Comparison of ENCODE assay signal across 28 mouse cellular contexts in genomic region chr4:36131341-36131740, GRCm38 (mm10).
"Had no signal": no experiment of that assay in that cellular context is flagged by ENCODE, and none has a peak within 500 bp of the region (broad histone marks: within the 10 kb centered on the region; RNA-seq: fewer than 3 reads in every experiment).

No protein-coding gene starts in this region.

- DNase-seq: cerebellum, adult 2 months; cerebellum, adult 8-10 months; cerebellum, adult 9-10 months; cerebellum, adult 9-11 months; cerebellum, postnatal 10 days; cerebellum, postnatal 14 days; cerebellum, postnatal 25 days; cerebellum, postnatal 36 days; embryo, embryonic 11 days; forebrain, postnatal 0 days; gastrocnemius, adult 2 months; gastrocnemius, postnatal 10 days; gastrocnemius, postnatal 14 days; gastrocnemius, postnatal 25 days; gastrocnemius, postnatal 36 days; heart, adult 11 months; heart, adult 18-20 months had no signal

- H3K27me3 ChIP-seq: embryonic facial prominence, embryonic 12.5 days; embryonic facial prominence, embryonic 13.5 days; embryonic facial prominence, embryonic 15.5 days; forebrain, embryonic 12.5 days; forebrain, embryonic 13.5 days; forebrain, embryonic 15.5 days had no signal

- H3K9me3 ChIP-seq: embryonic facial prominence, embryonic 10.5 days; embryonic facial prominence, embryonic 12.5 days; embryonic facial prominence, embryonic 13.5 days; embryonic facial prominence, embryonic 15.5 days; forebrain, embryonic 10.5 days; forebrain, embryonic 12.5 days; forebrain, embryonic 13.5 days; forebrain, embryonic 15.5 days had no signal

- H3K4me2 ChIP-seq: embryonic facial prominence, embryonic 12.5 days; embryonic facial prominence, embryonic 13.5 days; embryonic facial prominence, embryonic 15.5 days; forebrain, embryonic 12.5 days; forebrain, embryonic 13.5 days; forebrain, embryonic 15.5 days had no signal

- H3K9ac ChIP-seq: embryonic facial prominence, embryonic 12.5 days; embryonic facial prominence, embryonic 13.5 days; embryonic facial prominence, embryonic 15.5 days; forebrain, embryonic 12.5 days; forebrain, embryonic 13.5 days; forebrain, embryonic 15.5 days; forebrain, postnatal 0 days had no signal

- ATAC-seq: forebrain, embryonic 13.5 days; forebrain, embryonic 14.5 days; forebrain, embryonic 15.5 days; forebrain, embryonic 16.5 days; forebrain, postnatal 0 days had no signal

- H3K36me3 ChIP-seq: embryonic facial prominence, embryonic 10.5 days; embryonic facial prominence, embryonic 12.5 days; embryonic facial prominence, embryonic 13.5 days; embryonic facial prominence, embryonic 15.5 days; forebrain, embryonic 10.5 days; forebrain, embryonic 12.5 days; forebrain, embryonic 15.5 days had no signal

- H3K4me3 ChIP-seq: embryonic facial prominence, embryonic 10.5 days; embryonic facial prominence, embryonic 12.5 days; embryonic facial prominence, embryonic 13.5 days; embryonic facial prominence, embryonic 15.5 days; erythroblast, embryonic 14.5 days; forebrain, embryonic 10.5 days; forebrain, embryonic 12.5 days; forebrain, embryonic 13.5 days; forebrain, embryonic 15.5 days; gastrocnemius, adult 2 months had no signal

- H3K27ac ChIP-seq: embryonic facial prominence, embryonic 10.5 days; embryonic facial prominence, embryonic 12.5 days; embryonic facial prominence, embryonic 13.5 days; embryonic facial prominence, embryonic 15.5 days; forebrain, embryonic 10.5 days; forebrain, embryonic 12.5 days; forebrain, embryonic 13.5 days; forebrain, embryonic 15.5 days; gastrocnemius, adult 2 months had no signal

- H3K4me1 ChIP-seq: embryonic facial prominence, embryonic 10.5 days; embryonic facial prominence, embryonic 12.5 days; embryonic facial prominence, embryonic 13.5 days; embryonic facial prominence, embryonic 15.5 days; forebrain, embryonic 10.5 days; forebrain, embryonic 12.5 days; forebrain, embryonic 13.5 days; forebrain, embryonic 15.5 days had no signal
